Mouse (Mus musculus) T-cell, adult 2 months (primary cell): ENCODE measurements around the gene Nek4.
A peak's percentile ranks its signal among the peaks of the same experiment; 100 is the strongest.

ENCODE experiments used
- DNase-seq: peaks from one replicate; pipeline ENCODE4 v3.0.0; 2022; ENCODE audit warnings: low spot score

The Nek4 gene

DNA sequence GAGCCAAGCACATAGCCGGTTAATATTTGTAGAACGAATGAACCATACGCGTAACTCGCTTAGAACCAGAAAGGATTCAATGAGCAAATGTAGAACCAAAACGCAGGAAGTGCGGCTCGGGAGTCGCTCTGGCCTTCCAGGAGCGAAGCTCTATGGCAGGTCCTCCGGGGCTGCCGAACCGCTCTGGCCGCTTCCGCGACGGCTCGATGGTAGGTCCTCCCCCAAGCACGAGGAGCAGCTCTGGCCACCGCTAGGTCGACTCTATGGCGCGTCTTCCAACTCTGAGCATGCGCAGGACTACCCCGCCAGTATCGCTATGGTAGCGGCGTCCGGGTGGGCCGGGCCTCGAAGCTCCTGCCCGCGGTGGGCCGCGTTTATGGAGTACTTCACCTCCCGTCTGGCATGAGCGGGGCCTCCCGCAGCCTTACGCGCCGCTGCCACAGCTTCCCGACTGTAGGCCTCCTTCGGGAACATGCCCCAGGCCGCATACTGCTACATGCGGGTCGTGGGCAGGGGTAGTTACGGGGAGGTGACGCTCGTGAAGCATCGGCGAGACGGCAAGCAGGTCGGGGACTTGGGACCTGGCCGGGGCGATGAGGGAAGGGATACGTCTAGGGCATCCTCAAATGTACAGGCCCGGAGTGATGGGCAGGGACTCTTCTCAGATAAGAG, at the start of gene Nek4:
Gene Nek4 (plus strand): TSS at position 224 of the 672 bp plus-strand sequence.
- peak; percentile 96 for DNase-seq

DNA sequence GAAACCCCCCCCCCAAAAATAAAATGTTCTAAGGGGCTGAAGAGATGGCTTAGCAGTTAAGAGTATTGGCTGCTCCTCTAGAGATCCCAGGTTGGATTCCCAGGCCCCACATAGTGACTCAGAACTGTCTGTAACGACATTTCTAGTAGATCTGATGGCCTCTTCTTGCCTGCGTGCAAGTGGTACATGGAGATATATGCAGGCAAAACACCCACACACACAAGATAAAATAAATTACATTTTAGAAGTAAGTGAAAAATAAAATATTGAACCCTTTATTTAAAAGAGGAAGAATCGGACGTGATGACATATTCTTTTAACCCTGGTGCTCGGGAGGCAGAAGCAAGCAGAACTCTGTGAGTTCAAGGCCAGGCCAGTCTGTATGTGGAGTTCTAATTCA, 48.5 kb upstream of the Nek4 start:
- DNase-seq = no peak

GRCm38 (mm10) chr14:30903036-30903435, 48.1 kb upstream of the Nek4 start:
- no peak for DNase-seq

DNA sequence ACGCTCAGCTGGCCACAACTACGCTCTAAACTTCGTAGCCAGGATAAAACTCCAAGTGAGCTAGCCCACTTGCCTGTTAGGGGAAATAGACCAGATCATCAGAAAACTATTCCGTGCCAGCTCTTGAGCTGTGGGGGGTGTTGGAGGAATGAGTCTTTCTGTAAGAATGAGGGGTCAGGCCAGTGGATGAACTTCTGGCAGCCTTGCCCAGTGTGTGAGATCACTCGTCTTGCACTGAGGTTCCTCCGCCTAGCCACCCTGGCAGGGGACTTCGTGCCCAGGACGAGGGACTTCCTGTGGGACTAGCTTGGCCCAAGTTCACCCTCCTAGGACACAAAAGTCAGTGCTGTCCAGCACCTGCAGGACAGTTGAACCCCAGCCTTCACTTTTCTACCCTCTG, 46.9 kb upstream of the Nek4 start:
- no peak for DNase-seq

DNA sequence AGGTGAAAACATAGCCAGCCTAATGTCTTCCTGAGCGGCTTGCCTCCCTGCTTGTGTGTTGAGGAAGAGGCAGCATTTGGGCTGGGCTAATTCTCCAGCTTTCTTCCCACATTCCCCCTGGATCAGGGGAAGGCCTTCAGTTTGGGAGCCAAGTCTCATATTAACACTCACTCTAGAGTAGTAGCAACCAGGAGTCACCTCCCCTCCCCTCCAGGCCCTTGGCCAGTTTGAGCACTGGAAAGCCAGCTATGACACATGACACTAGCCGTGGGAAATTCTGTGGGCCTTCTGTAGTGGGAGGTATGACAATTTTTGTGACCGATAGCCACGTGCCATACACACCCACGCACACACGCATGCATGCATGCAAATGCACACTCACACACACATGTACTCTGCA, 45.2 kb upstream of the Nek4 start:
- DNase-seq = no peak

GRCm38 (mm10) chr14:30907814-30908265, 43.3 kb upstream of the Nek4 start:
- DNase-seq = no peak

- no peak for DNase-seq
These were observed 40.0 kb upstream of the Nek4 start for GRCm38 (mm10) chr14:30911141-30911540.

GRCm38 (mm10) chr14:30912641-30913040, 38.5 kb upstream of the Nek4 start:
- no peak for DNase-seq

DNA sequence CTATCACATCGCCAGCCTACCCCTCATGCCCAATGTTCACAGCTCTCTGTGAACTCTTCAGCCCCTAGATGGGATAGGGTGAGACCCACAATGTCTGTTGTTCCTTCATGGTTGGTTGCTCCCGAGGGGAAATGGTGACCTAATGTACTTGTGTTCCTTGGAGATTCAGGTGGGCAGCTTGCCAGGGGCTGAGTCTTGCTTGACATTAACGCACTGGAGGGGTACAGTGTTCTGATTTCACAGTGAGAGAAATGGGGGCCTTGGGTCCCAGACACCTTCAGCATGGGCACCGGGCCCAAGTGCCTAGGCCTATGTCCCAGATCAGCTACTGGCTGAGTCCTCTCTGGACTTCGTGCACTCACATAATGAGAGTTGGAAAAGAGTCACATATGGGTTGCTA, 37.8 kb upstream of the Nek4 start:
- DNase-seq = no peak

GRCm38 (mm10) chr14:30916516-30916915, 34.7 kb upstream of the Nek4 start:
- DNase-seq = no peak

DNA sequence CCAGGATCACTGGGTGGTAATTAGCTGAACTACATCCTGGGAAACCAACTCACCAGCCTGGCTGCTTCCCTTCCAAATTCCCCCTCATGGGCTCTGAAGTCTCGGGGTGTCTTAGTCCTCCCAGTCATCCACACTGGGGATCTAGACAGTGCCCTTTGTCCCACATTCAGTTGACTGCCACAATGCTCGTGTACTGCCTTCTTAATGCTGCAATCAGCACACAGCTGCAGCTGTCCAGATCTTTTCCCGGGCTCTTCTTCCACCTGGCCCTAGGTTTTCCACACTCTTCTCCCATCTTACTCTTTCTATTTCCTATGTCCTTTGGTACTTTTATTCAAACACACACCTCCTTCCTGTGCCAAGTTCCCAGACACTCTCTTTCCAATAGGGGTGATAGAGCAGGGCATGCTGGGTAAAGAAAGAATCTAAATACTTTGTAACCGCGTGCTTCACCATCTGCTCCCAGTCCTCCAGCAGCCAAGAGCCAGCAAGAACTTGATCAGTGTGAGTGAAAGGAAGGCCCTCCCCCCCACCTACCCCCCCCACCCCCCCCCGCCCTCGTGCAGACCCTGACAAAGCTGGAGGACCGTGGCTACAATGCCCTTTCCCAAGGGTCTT, 29.0 kb upstream of the Nek4 start:
- no peak for DNase-seq

- DNase-seq = no peak
These were observed 27.6 kb upstream of the Nek4 start, which contains the start of gene Itih3 for GRCm38 (mm10) chr14:30923375-30924105. Gene Itih3, minus strand, starts transcription at chr14:30923760.

DNA sequence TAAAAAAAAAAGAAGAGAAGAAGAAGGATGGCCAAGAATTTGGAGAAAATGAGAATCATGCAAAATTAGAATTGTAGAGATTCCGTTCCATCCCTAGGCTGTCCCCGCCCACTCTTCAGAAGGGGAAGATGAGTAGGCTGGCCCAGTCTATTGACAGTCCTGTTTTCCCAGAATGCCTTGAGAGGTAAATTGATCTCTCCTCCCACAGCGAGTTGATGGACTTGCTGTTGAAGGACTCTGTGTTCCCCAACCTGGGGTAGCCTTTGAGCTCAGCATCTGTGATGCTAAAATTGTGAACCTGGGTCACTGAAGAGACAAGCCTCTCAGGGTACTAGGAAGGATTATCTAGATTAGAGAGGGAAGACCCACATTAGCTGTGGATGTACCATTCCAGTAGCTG, 25.7 kb upstream of the Nek4 start:
- DNase-seq = no peak

DNA sequence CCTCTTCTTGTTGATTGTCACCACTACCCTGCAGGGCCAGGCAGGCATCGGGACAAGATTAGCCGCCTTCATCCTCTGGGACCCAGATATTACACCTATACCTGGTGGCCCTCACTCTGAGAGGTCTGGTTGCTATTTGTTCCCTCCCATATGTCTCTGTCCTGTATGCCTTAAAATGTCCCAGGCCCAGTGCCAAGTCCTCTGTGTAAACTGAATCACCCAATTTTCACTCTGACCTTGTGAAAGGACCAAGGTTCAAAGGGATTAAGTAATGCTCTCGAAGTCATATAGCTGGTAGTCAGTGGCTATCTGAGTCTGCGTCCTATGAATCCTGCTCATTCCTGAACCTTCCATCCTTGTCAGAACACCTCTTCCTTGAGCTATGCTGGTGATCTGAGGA, 20.8 kb upstream of the Nek4 start:
- DNase-seq = no peak

DNA sequence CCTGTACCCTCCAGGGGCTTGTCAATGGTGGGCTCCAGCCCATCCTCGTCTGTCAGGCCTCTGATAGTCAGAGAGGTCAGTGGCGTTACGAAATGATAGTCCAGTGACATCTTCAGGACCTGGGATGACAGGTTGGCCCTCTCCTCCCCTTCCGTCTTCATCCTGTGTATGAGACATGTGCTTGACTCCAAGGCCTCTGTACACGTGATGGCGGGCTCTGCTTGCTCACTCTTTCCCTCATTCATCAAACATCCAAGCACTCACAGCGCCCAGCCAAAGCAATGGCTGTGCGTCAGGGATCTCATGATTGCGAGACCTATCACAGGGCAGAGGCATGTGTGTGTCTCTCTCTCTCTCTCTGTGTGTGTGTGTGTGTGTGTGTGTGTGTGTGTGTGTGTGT, 17.8 kb upstream of the Nek4 start:
- DNase-seq = no peak

- no peak for DNase-seq
These were observed 8.9 kb upstream of the Nek4 start for GRCm38 (mm10) chr14:30942254-30942653.

- no peak for DNase-seq
These were observed 8.1 kb upstream of the Nek4 start, which contains the start of gene Itih1 for GRCm38 (mm10) chr14:30943038-30943437. Gene Itih1, minus strand, starts transcription at chr14:30943289.

DNA sequence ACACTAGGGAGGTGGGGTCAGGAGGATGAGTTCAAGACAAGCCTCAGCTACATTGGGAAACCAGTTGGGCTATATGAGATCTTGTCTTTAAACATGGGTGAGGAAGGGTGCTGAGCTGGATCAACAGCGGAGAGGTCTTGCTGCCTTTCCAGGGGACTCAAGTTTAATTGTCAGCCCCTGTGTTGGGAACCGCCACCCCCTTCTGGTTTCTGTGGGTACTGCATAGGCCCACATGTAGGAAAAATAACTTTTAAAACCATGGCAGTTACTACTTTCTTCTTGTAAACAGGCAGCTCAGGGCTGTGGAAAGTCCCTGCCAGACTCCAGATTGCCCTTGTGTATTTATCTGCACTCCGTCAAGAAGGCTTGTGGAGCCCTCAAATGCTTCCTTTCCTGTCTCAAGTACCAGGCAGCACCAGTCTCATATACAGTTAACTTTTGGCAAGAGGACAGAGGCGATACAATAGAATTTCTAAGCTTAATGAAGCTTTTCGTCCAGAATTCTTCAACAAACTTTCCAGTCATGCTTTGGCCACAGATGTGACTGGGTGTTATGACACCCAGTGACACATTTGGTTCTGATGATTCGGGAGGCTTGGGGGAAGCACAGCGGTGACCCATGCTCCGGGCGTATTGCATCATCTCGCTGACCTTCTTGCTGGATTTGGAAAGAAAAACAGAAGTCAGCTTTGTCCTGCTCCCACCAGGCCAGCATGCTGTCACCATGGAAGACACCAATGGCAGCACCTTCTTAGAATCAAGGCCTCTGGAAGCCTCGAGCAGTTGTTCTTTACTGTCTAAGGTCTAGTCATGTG, 7.1 kb upstream of the Nek4 start:
- DNase-seq = peak; percentile 36

DNA sequence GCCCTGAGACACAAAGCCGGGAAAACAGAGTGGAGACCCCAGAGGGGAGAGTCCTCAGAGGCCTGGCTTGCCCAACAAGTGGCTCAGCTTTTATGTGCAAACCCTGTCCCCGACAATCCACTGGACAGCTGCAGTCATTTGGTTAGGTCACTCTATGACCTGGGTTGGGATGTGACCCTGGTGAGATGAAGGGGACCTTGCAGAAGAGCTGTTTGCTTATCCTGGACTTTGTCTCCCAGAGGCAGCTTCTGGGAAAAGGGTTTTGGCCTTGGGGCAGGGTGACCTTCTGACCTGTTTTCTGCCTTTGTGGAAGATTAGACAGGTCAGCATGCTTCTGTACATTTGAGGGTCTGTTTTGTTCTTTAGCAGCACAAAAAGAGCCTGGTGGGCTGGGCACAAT, 6.4 kb upstream of the Nek4 start:
- no peak for DNase-seq

DNA sequence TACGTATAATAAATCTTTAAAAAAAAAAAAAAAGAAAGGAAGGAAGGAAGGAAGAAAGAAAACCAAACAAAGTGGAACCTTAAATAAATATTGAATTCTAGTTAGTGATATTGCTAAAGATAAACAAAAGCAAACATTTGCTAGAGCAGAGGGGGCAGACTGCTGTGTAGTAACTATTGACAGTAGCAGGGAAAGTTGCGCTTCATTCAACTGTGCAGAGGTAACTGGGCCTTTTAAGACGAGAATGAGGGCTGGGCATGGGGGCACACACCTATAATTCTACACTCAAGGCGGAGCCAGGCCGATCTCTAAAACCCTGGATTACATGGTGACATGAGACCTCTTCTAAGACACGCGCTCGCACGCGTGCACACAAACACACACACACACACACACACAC, 1.2 kb upstream of the Nek4 start:
- no peak for DNase-seq

GRCm38 (mm10) chr14:30958517-30958916, 7.3 kb downstream of the Nek4 start:
- no peak for DNase-seq

- DNase-seq = no peak
These were observed 7.9 kb downstream of the Nek4 start for GRCm38 (mm10) chr14:30959031-30959430.
